Mouse (Mus musculus): Measurements from ENCODE around the gene Pycr1. TPM values are rescaled to one million over a fixed set of nuclear protein-coding genes. Genes with fewer than 3 reads are reported as not detected.

Pycr1 gene
- 1 to 10 TPM; 1.8 to 2.8 TPM for total RNA-seq (2023)

DNA sequence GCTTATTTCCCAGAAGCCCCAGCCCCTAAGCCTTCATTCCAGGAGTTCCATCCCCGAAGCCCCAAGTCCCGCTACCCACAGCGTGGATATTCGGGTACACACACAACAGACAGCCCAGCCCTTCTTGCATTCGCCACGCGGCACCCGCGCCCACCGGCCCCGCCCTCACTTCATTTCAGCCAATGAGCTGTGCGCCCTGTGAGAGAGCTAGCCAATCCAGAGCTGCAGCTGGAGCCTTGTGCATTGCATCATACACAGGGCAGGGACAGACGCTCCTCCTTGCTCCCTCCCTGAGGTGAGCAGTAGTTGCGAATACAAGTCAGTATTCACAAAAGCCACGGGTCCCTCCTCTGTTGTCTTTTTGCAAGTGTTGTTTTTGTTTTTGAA is at the start of gene Pycr1:
Gene Pycr1, minus strand, starts transcription at position 169 of the 387 bp plus-strand sequence.

GRCm38 (mm10) chr11:120672687-120673593 is 29.4 kb upstream of the Pycr1 start, which contains the start of gene Aspscr1:
Aspscr1 (plus strand) TSS chr11:120672973.

GRCm38 (mm10) chr11:120661076-120661460 is 17.5 kb upstream of the Pycr1 start, which contains the start of gene Notum:
Notum (minus strand) TSS chr11:120661175.

GRCm38 (mm10) chr11:120648001-120648476 is 4.5 kb upstream of the Pycr1 start, which contains the start of gene Myadml2:
Myadml2 (minus strand) TSS chr11:120648158.

GRCm38 (mm10) chr11:120633520-120634343 is 9.8 kb downstream of the Pycr1 start, which contains the start of gene Mafg:
Mafg (minus strand) TSS chr11:120633600.

DNA sequence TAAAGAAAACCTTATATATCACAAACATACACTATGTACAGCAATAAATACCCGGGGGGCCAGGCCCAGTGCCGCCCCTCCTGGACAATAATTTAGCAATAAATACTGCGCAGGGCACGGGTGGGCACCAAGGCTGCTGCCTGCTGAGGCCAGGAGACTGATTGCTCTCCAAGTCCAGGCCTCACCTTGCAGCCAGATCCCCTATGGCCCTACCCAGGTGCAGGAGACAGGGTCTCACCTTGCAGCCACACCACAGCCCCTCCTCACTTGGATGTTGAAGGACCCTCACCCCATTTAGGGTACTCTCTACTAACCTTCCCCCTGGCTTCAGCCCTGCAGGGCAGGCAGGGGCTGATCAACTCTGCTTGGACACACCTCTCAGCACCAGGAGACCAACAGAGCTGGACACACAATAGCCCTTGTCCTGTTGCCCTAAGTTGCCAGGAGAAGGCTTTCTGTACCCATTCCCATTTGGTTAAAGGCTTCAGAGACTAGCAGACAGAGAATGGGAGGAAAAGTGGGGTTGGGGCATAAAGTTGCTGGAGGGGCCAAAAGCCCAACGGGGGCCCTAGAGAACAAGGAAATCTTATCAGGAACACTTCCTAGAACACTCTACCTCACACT is 18.3 kb downstream of the Pycr1 start, which contains the start of gene Sirt7:
Gene Sirt7, minus strand, starts transcription at position 89 of the 624 bp plus-strand sequence.

DNA sequence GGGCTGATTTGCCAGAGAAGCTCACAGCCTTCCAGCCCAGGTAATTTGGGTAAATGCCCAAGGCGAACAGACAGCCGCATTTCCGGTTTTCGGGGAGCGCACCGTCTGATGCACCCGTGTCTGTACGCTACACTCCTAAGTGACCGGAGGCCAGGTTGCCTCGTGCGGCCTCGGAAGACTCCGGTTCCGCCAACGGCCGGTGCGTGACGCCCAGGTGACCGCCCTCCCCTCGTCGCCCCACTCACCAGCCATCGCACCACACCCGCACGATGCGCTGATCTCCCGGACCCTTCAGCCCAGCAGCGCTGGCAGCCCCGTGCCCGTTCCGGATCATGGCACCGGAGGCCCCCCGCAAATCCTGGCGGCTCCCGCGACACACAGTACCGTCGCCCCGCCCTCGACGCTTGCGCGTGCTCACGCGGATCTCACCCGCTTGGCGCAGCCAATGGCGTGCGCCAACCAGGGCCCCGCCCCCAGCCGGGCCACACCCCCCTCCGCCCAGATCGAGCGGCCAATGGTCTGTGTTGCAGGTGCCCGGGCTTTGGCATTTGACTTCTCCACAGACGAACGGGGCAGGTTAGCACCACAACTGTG is 26.0 kb downstream of the Pycr1 start, which contains the start of gene Pcyt2:
Gene Pcyt2, minus strand, starts transcription at position 418 of the 594 bp plus-strand sequence.

GRCm38 (mm10) chr11:120608241-120609034 is 35.1 kb downstream of the Pycr1 start, which contains the start of gene Npb:
Npb (plus strand) TSS chr11:120608477.

DNA sequence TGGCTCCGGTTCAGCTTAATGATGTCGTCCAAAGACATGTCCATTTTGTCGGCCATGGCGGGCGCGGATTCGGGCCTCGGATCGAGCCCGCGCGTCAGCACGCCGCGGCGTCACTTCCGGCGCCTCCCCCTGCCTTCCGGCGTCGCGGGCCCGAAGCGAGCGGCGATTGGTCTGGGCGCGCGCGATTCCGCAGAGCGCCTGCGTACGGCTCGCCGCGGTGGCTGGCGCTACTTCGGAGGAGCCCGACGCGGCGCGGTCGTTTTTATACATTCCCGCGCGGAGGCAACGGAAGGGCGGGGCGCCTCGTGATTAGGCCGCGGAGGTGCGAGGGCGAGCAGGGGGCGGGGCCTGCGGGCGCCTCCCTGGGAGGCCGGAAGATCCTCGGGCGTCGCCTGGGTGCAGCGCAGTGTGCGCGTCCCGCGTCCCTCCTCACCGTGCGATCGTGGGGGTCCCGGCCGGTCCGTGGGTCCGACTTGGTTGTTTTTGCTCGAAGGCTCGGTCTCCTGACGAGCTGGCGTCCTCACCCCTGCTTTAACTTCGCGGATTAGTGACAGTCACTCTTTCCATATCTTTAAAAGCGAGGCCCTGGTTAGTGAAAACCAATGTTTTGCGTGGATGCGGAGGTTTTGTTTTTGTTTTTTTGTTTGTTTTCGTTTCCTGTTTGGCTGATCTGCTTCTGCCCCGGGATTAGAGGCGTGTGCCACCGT is 45.1 kb downstream of the Pycr1 start, which contains the start of the genes Alyref and Anapc11:
Gene Alyref, minus strand, starts transcription at position 83 of the 707 bp plus-strand sequence.
Gene Anapc11, plus strand, starts transcription at position 139 of the 707 bp plus-strand sequence.

Other genes starting within 250 kb of the Pycr1 start
- gene Nploc4, start 206.1 kb downstream of the Pycr1 start, total RNA-seq (2023) = 10 to 100 TPM; 61.3 to 61.5 TPM
- 10 to 100 TPM; 10.1 to 87.3 TPM for gene Tspan10, start 201.1 kb downstream of the Pycr1 start, total RNA-seq (2023)
- gene Pde6g, start 190.3 kb downstream of the Pycr1 start, total RNA-seq (2023) = under 1 TPM in 1 of 2 experiments, not detected in 1; 0.55 TPM
- gene Oxld1, start 185.7 kb downstream of the Pycr1 start, total RNA-seq (2023) = 1 to 10 TPM; 6.0 TPM
- gene Ccdc137, start 185.7 kb downstream of the Pycr1 start, total RNA-seq (2023) = 10 to 100 TPM; 33.7 to 40.9 TPM
- 10 to 100 TPM; 14.0 to 17.5 TPM for gene Arl16, start 176.2 kb downstream of the Pycr1 start, total RNA-seq (2023)
- 10 to 100 TPM; 39.9 to 42.8 TPM for gene Mrpl12, start 159.2 kb downstream of the Pycr1 start, total RNA-seq (2023)
- gene Slc25a10, start 151.9 kb downstream of the Pycr1 start, total RNA-seq (2023) = 10 to 100 TPM; 11.3 to 13.5 TPM
- gene Gcgr, start 113.1 kb downstream of the Pycr1 start, total RNA-seq (2023) = not detected
- 10 to 100 TPM; 41.4 to 41.6 TPM for gene Mcrip1, start 94.0 kb downstream of the Pycr1 start, total RNA-seq (2023)
- not detected for gene Ppp1r27, start 92.6 kb downstream of the Pycr1 start, total RNA-seq (2023)
- gene P4hb, start 70.5 kb downstream of the Pycr1 start, total RNA-seq (2023) = 100 to 1,000 TPM; 159 to 168 TPM
- 100 to 1,000 TPM; 410 to 436 TPM for gene Arhgdia, start 62.1 kb downstream of the Pycr1 start, total RNA-seq (2023)
- gene Alyref, start 45.4 kb downstream of the Pycr1 start, total RNA-seq (2023) = 100 to 1,000 TPM; 112 to 138 TPM
- gene Anapc11, start 45.3 kb downstream of the Pycr1 start, total RNA-seq (2023) = 10 to 100 TPM; 80.1 to 83.9 TPM
- 1 to 10 TPM; 2.4 to 4.5 TPM for gene Npb, start 35.3 kb downstream of the Pycr1 start, total RNA-seq (2023)
- 100 to 1,000 TPM; 131 to 143 TPM for gene Pcyt2, start 25.8 kb downstream of the Pycr1 start, total RNA-seq (2023)
- 100 to 1,000 TPM; 132 to 138 TPM for gene Sirt7, start 18.5 kb downstream of the Pycr1 start, total RNA-seq (2023)
- gene Mafg, start 10.2 kb downstream of the Pycr1 start, total RNA-seq (2023) = 10 to 100 TPM; 26.8 to 34.7 TPM
- gene Myadml2, start 4.4 kb upstream of the Pycr1 start, total RNA-seq (2023) = not detected
- gene Notum, start 17.4 kb upstream of the Pycr1 start, total RNA-seq (2023) = not detected
- gene Aspscr1, start 29.2 kb upstream of the Pycr1 start, total RNA-seq (2023) = 100 to 1,000 TPM; 100 to 106 TPM
- gene Cenpx, start 70.0 kb upstream of the Pycr1 start, total RNA-seq (2023) = 10 to 100 TPM; 32.7 to 35.1 TPM
- 10 to 100 TPM; 32.4 to 37.7 TPM for gene Lrrc45, start 70.2 kb upstream of the Pycr1 start, total RNA-seq (2023)
- 1 to 10 TPM in 1 of 2 experiments, not detected in 1; 1.4 TPM for gene Rac3, start 77.7 kb upstream of the Pycr1 start, total RNA-seq (2023)
- gene Dcxr, start 83.5 kb upstream of the Pycr1 start, total RNA-seq (2023) = under 1 TPM in 1 of 2 experiments, not detected in 1; 0.89 TPM
- not detected for gene Cbr2, start 88.3 kb upstream of the Pycr1 start, total RNA-seq (2023)
- gene Hmga1b, start 119.0 kb upstream of the Pycr1 start, total RNA-seq (2023) = 10 to 100 TPM; 25.4 to 31.0 TPM
- 10 to 100 TPM; 16.4 to 16.7 TPM for gene Rfng, start 140.4 kb upstream of the Pycr1 start, total RNA-seq (2023)
- gene Gps1, start 140.5 kb upstream of the Pycr1 start, total RNA-seq (2023) = 10 to 100 TPM; 73.1 to 93.6 TPM
- gene Dus1l, start 152.6 kb upstream of the Pycr1 start, total RNA-seq (2023) = 10 to 100 TPM; 53.5 to 62.9 TPM
- gene Fasn, start 180.8 kb upstream of the Pycr1 start, total RNA-seq (2023) = 100 to 1,000 TPM; 154 to 171 TPM